Mouse (Mus musculus) CD4-positive, CD25-positive, alpha-beta regulatory T cell, adult 4 months (primary cell): ENCODE measurements around the gene Ott. TPM values are rescaled to one million over a fixed set of nuclear protein-coding genes. Genes with fewer than 3 reads are reported as not detected.
"Not testable (repeated sequence)": the region's sequence is repeated elsewhere in the genome, so short reads cannot be mapped to it uniquely, and the experiment has no call there.

Experiments used
- ATAC-seq: one replicate; pipeline ENCODE4 v1.8.0; 2017
- polyA plus RNA-seq, 2 experiments: library from polyadenylated mRNA; unstranded; fragments of 100-300 nt; shearing (Covaris generic); gene quantifications; one replicate each; pipeline ENCODE4 v1.2.1; 2017

The Ott gene
- not detected for polyA plus RNA-seq

DNA sequence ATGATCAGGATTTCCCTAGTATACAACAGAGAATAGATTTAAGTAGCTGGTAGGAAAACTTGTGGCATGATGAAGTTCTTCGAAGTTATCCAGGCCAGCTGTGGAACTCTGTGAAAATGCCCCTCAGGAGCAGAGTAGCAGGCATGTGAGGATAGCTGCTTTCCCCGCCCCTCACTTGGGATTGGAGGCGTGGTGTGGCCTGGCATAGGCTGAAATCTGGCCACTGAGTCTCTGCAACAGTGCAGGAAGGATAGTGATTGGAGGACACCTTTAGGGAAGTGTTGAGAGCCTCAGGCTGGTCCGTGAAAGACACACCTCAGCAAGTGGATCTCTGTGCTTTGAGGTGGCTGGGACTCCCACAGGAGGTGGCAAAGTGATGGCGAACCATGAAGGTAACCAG, at the start of gene Ott:
Gene Ott (plus strand): TSS at position 301 of the 400 bp plus-strand sequence.
- ATAC-seq: not testable (repeated sequence)

Other genes starting within 250 kb of the Ott start
- gene Luzp4, start 216.6 kb upstream of the Ott start, polyA plus RNA-seq: not detected
- gene Gm15093, start 198.1 kb downstream of the Ott start, polyA plus RNA-seq: not detected